Mouse (Mus musculus): ENCODE measurements at regions not wholly inside any gene's neighbourhood (a gene's known extent, or its start where the extent isn't known, plus 50 kb on each side); places are given as distances from the start of the nearest gene placed in this dataset.
A peak's percentile ranks its signal among the peaks of the same experiment; 100 is the strongest.

GRCm38 (mm10) chr11:117036977-117037376 is 78.0 kb upstream of the Sec14l1 start:
- DNase-seq (ENCODE audit: low spot score), result no peak

- no peak for DNase-seq (ENCODE audit: low spot score)
These were observed 76.5 kb upstream of the Sec14l1 start for GRCm38 (mm10) chr11:117038282-117039106.

DNA sequence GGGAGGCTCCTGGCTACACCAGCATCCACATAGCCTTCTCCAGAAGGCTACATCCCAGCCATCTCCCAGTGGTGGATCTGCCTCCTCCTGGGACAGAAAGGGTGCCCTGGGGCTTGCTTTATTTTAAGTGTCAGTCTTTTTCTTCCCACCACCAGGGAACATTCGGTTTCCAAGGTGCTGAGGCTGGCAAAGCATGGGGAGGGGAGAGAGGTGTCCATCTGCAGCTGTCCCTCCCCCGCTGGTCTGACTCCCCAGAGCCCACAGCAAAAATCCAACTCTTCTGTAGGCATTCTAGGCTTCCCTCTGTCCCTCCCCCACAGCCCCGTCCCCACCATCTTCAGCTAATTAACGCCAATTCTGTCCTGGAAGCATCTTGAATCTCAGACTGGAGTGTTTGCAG is 74.1 kb upstream of the Sec14l1 start:
- no peak for DNase-seq (ENCODE audit: low spot score)

GRCm38 (mm10) chr11:117042336-117042735 is 72.6 kb upstream of the Sec14l1 start:
- no peak for DNase-seq (ENCODE audit: low spot score)

DNA sequence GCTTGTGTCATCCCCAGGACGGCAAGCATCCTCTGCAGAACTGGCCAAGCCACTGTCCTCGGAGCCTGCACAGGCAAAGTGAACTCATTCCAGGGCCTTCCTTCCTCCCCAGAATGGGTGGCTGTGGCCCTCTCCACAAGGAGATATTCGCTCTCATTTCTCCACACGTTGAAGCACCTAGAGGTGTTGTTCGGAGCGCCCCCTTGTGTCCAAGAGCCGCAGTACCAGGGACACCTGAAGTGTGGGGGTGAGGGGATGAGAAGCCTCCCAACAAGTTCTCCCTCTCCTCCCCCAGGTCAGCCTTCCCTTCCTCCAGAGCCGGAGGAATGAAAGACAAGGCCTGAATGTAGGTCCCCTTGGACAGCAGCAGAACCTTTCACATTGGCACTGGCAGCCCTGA is 71.4 kb upstream of the Sec14l1 start:
- peak; percentile 68 for DNase-seq (ENCODE audit: low spot score)

DNA sequence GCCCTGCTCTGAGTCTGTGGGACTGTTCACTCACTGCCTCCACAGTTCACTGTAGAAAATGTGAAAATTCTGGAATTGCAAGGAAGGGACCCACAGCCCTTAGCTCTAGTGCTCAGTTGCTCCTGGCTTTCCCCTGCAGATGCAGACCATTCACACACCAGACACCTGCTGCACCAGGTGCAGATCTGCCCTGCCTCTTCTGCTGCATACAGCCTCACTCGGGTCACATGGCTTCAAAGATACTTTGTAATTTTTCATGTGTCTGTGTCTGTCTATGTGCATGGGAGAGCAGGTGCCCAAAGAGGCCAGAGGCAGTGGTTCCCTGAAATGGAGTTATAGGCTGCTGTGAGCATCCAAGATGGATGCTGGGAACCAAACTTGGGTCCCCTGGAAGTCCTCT is 70.2 kb upstream of the Sec14l1 start:
- no peak for DNase-seq (ENCODE audit: low spot score)

GRCm38 (mm10) chr11:117046636-117047035 is 68.3 kb upstream of the Sec14l1 start:
- no peak for DNase-seq (ENCODE audit: low spot score)

GRCm38 (mm10) chr11:117047172-117047950 is 67.6 kb upstream of the Sec14l1 start:
- peak; percentile 87 for DNase-seq (ENCODE audit: low spot score)

GRCm38 (mm10) chr11:117048911-117049310 is 66.1 kb upstream of the Sec14l1 start:
- no peak for DNase-seq (ENCODE audit: low spot score)

DNA sequence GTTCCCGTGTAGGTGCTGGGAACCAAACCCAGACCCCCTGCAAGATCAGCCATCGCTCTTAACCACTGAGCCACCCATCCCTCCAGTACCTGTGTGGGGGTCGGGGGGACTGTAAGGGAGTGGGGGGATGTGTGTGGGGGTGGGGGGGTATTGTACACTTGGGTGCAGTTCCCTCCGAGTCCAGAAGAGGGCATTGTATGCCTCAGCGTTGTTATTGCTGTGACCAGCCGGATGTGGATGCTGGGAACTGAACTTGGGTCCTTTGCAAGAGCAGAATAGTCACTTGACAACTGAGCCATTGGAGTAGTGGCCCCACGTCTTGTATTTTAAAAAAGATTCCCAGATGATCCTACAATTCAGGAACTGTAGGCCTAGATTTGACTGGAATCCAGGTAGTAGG is 64.2 kb upstream of the Sec14l1 start:
- no peak for DNase-seq (ENCODE audit: low spot score)

- peak; percentile 86 for DNase-seq (ENCODE audit: low spot score)
These were observed 58.0 kb upstream of the Sec14l1 start for GRCm38 (mm10) chr11:117056958-117057357.

DNA sequence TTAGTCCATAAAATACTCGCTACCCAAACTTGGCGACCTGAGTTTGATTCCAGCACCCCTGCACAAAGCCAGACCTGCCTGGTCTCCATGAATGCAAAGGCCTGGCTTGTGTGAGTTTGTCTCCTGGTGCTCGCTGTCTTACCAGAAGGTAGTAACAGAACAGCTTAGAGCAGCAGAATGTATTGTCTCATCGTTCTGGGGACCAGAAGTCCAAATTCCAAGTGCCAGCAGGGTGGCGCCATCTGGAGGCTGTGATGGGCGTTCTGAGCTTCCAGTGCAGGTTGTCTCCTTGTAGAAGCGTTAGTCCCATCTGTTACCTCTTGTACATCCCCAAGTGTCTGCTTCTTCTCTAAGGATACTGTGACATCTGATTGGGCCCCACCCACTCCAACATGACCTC is 57.5 kb upstream of the Sec14l1 start:
- peak; percentile 70 for DNase-seq (ENCODE audit: low spot score)

- no peak for DNase-seq (ENCODE audit: low spot score)
These were observed 55.8 kb upstream of the Sec14l1 start for GRCm38 (mm10) chr11:117059120-117059519.

GRCm38 (mm10) chr11:117059981-117060705 is 54.8 kb upstream of the Sec14l1 start:
- DNase-seq (ENCODE audit: low spot score), result peak; percentile 71

DNA sequence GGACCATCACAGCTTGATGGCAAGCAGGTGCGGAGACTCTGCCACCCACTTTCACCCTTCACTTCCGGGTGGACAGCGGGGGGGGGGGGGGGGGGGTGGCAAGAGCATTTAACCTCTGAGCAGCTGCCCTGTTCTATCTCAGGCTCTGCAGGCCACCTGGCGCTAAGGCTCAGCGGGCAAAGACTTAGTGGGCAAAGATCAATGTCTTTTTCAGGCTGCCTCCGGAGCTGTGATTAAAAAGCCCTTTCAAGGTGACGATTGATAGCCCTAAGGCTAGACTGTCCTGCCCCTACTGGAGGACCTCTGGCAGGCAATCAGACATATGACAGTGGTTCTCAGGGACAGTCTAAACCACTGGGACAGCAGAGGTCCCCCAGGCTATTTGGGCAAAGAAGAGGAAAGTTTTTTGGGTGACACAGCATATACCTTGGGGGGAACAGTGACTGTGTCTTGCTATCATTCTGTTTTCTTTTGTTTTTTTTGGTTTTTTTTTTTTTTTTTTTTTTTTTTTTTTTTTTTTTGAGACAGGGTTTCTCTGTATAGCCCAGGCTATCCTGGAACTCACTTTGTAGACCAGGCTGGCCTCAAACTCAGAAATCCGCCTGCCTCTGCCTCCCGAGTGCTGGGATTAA is 54.1 kb upstream of the Sec14l1 start:
- DNase-seq (ENCODE audit: low spot score), result peak; percentile 57

- peak; percentile 62 for DNase-seq (ENCODE audit: low spot score)
These were observed 52.0 kb upstream of the Sec14l1 start for GRCm38 (mm10) chr11:117062772-117063499.

Measured in MN1 (cell line).